Mouse (Mus musculus): ENCODE results near the gene Ube2f.

The Ube2f gene

GRCm38 (mm10) chr1:91249564-91250414 is at the start of gene Ube2f:
Gene Ube2f, plus strand, starts transcription at chr1:91250304.
- DNase-seq = peak; percentile 98

- DNase-seq = no peak
These were observed 49.0 kb upstream of the Ube2f start for GRCm38 (mm10) chr1:91201122-91201521.

GRCm38 (mm10) chr1:91204221-91204765 is 45.8 kb upstream of the Ube2f start:
- no peak for DNase-seq

- no peak for DNase-seq
These were observed 44.5 kb upstream of the Ube2f start for GRCm38 (mm10) chr1:91205651-91206050.

GRCm38 (mm10) chr1:91206336-91206735 is 43.8 kb upstream of the Ube2f start:
- no peak for DNase-seq

GRCm38 (mm10) chr1:91206873-91207272 is 43.2 kb upstream of the Ube2f start:
- DNase-seq = peak; percentile 58

DNA sequence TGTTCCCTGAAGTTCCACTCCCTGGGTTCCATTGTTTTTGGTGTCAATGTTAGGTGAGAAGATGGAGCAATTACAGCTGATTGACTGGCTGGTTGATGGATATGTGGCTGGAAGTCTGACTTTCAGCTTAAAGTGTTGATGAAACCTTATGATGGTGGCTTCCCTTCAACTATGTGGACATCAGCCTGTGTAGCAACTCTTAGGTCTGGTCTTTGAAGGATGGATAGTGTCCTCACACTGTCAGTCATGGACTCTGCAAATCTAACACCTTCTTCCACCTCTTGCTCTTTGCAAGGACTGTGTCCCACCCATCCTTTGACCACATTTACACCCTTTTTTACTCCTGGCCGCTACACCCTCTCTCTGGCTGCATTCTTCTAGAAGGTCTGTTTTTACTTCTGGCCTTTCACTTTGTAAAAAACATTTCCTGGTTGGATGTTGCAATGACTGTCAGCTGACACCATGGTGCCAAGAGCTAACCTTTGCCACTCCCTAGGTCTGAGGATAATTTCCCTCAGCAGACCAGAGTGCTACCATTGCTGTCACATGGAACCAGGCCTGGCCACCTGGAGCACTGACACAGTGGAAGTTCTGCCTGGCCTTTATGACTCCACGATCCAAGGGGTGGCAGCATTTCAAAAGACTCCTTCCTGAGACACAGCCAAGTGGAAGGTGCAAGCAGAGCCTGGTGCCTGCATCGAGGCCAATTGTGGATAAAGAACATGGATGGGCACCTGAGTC is 42.6 kb upstream of the Ube2f start:
- DNase-seq = no peak

GRCm38 (mm10) chr1:91209343-91209742 is 40.8 kb upstream of the Ube2f start:
- peak; percentile 79 for DNase-seq

DNA sequence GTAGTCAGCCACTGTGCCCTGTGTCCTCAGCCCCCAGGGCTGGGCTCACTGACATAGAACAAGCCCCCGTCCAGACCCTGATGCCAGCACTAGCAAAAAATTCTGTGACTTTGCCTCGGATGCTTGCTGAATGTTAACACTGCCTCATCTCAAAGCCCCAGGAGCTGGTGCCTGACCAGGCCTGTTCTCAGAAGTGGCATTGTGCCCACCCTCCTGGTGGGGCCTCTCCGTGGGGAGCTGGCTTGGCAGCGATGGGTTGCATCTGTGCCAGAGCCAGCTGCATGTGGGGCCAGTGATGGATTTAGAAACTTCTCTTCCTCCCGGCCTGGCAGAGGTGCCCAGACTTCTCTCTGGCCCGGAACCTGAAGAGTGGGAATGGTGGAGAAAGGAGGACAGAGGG is 40.3 kb upstream of the Ube2f start:
- DNase-seq = peak; percentile 92

DNA sequence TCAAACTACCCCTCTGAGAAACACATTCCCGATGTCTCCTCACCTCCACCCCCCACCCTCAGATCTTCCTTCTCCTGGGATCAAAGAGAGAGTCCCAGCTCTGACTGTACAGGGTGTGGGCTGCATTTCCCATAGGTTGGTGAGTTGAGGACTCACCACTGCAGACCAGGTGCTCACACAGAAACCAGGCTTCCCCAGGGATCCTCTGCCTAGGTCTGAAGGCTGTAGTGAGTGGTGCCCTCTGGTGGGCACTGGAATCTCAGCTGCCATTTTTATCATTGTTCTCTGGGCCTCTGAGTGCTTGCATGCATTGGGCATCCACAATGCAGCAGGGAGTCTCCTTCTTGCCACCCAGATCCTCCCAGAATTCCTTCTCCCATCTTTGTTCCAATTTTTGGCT is 39.0 kb upstream of the Ube2f start:
- DNase-seq = peak; percentile 77

DNA sequence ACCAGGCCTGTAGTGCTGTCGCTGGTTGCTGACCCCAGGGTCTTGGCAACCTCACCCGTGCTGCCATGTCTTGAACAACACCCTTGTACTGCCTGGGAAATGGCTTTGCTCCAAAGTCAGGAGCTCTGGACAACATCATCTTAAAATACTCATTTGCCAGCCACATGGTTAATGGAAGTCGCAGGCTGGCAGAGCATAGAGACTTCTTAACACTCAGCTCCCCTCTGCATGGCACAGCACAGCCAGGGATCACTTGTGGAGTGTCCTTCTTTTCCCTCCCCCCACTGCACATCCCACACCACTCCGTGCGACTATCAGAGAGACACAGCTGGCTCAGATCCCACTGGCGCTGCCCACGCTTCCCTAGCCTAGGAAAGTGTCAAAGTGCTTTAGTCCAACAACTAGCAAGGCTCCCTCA is 38.5 kb upstream of the Ube2f start:
- peak; percentile 52 for DNase-seq

DNA sequence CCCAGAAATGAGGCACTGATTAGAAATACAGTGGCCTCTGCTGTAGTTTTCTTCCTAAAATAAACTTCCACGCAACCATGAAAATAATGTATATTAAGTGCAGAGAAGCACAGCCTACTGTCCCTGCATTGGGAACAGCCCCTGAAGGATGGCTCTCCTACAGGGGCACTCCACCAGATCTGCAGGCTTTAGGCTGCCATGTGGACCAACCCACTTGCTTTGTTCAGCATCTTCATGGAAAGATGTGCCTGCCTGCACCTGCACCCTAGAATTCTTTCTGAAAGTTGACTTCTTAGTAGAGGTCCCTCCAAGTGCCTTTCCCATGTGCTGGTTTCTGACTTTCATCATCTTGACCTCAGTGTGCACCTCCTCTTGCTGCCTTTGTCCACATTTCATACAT is 34.8 kb upstream of the Ube2f start:
- no peak for DNase-seq

- no peak for DNase-seq
These were observed 34.1 kb upstream of the Ube2f start for GRCm38 (mm10) chr1:91215981-91216380.

DNA sequence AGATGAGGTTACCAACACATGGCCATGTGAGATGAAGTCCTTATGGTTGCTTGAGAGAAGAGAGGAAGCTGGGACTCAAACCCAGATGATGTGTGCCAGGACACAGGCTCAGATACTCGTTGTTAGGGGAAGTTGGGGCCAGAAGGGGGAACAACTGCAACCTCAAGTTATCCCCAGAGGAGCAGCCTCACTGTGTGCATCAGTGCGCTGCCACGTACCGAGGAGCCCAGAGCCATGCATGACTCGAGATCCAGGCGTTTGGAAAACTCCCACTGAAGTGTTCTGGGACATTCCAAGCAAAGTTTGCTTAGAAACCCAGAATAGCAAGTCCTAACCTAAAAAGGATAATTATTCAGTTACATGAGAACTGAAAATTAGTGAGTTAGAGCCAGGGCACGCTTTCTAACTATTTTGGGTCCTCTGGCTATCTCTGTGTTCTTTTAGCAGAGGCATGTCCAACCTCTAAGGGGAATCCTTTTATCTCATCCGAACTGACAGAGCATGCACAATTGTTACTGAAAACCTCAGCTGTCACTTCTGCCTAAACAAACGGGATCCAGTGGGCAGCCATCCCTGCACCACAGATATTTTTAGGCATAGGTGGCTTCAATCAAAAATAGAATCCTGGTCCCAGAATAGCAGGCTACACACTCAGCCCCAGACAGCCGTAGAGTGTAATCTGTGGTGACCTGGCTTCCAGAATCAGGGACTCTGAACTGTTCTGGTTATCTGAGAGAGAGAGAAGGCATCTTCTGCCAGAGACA is 33.4 kb upstream of the Ube2f start:
- no peak for DNase-seq

DNA sequence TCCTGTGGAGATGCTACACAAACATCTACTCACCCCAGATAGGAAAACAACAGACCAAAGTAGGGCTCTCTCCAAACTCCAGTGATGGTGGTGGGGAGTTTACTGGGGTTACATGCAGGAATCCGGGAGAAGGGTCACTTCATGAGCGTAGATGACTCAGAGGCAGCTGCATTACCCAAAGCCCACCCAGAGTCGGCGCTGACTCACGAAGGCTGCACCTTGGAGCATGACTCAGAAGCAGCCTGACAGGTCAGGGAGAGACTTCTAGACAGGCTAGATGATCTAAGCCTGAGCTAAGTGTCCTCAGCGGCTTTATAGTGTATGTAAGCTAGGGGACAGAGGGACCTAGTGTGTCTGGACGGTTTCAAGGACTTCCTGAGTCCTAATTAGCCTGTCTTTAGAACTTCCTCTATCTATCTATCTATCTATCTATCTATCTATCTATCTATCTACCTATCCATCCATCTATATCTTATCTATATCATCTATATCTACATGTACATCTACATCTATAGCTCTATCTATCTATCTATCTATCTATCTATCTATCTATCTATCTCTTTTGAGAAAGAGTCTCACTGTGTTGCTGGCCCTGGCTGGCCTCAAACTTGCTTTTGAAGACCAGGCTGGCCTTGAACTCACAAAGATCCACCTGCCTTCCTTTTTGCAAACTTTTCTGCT is 30.3 kb upstream of the Ube2f start:
- DNase-seq = no peak

- DNase-seq = no peak
These were observed 29.8 kb upstream of the Ube2f start for GRCm38 (mm10) chr1:91220322-91220672.

DNA sequence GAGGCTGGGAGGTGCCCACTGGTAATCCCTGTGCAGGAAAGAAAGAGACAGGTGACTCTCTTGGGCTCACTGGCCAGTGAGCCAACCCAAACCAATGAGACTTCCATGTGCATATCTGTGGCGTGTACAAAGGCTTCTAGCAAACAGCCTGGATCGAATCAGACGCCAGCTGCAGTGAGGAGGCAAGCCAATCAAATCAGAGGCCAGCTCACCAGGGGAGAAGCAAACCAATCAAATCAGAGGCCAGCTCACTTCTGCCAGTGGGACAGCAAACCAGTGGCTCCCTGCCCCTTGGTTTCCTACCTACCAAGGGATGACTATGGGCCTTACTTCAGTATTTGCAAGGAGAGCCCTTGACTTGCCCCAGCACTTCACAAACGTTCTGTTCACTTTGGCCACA is 23.5 kb upstream of the Ube2f start:
- DNase-seq = no peak

GRCm38 (mm10) chr1:91227381-91228054 is 22.6 kb upstream of the Ube2f start:
- DNase-seq = no peak

GRCm38 (mm10) chr1:91231142-91231541 is 19.0 kb upstream of the Ube2f start:
- DNase-seq = no peak

DNA sequence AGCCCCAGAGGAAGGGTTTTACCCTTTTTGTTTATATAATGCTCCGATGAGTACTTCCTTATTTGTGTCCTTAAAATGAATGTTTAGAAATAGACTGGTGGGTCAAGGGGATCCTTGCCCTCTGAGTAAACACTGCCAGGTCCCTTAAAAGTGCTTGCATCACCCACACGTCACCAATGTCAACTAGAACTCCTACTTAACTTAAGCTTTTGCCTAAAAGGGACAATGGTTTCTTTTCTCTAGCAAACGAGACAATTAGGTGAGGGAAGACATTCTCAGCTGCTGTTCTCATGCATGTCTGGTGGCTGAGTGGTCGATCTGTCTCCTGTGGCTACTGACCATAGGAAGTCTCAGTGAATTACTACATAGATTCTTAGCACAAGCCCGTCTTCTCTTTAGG is 18.2 kb upstream of the Ube2f start:
- DNase-seq = no peak

DNA sequence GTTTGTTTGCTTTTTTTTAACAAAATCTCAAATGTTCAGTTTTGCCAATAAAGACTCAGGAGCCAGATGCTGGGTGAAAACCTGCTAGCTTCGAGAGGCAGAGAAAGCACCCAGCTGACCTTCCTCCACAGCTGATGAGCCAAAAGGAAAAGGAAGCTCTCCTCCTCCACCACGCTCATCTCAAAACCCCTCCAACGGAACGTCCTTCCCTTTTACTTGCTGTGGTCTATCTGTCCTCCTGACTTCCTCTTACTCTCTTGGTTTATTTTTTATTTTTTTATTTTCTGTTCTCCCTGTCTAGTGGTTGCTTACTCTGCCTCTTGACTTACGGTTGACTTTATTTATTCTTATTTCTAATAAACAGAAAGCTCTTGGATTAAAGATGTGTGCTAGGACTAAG is 14.7 kb upstream of the Ube2f start:
- DNase-seq = no peak

DNA sequence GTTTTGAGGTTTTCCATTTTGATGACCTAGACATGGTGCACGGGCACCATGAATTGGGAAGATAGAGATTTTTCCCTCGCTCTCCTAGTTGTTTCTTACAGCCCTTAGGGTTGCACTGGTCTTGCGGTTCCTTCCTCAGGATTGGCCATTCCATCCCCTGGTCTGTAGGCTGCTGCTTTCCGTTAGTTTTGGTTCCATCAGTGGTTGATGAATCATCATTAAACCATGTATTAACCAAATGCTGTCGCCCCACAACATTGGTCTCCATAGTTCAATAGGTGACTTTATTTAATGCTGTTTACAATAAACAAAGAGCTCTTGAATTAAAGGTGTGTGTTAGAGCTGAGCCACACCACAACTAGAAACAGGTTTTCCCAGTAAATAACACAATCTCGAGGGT is 12.4 kb upstream of the Ube2f start:
- no peak for DNase-seq

Data from right cerebral cortex, adult 18-20 months (tissue).